Mouse (Mus musculus) spleen, adult 18-20 months (tissue): ENCODE measurements around the gene Zfp804a.

Experiments
- DNase-seq, 2 experiments: peaks; one replicate each; pipeline ENCODE4 v3.0.0; 2022; ENCODE audit warnings: mixed read lengths in 2 of 2

The Zfp804a gene

DNA sequence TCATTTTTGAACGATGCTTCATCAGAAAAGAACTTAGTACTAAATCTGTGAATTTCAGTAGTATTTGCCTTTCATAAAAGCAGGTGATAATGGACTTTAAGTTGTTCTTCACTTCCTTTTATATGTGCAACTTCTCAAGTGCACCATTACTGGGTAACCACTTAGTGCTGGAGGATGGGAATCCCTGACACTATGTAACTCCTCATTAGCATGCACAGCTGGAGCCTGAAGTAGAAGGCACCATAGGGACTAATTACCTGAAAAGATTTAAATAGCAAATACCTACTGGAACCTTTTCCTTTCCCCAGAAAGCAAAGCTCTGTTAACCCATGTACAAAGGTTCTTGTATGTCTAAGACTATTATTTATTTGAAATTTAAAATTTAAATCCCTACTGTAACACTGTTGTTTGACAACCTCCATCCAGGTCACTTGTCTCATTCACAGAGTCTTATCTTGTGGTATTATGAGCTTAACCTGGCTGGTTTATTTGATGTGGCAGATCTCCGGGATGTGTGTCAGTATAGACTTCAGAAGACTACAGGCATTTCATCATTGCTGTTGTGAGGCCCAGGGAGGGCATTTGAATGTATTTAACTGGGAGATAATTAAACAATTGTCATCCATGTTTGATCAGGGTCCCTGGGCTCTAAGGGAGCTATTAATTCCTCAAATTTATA is 229.7 kb downstream of the Zfp804a start:
- no peak for DNase-seq

DNA sequence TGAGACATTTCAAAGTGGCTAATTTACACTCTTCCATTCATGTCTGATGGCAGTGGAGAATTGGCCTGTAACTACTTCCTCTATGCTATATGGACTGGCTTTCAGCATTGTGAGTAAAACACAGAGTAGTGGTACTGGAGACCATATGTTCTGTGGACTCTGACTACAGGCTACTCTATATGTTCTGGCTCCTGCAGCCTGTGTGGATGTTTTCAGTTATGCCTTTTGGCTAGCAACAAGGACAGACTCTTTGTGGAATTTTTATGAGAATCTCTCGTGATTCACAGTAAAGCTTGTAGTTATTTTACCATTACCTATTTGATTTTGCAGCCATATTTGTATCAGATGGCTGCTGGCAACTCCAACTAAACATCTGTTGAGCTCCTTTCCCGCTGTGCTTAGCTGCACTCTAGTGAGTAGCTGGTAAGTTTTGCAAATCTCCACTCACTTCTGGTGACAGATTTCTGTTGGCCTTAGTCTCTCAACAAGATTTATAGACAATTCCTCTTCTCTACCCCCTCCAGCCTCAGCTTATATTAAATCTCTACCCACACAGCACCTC is 242.0 kb downstream of the Zfp804a start:
- no peak for DNase-seq
